Mouse (Mus musculus) layer of hippocampus, adult 2 months (tissue): ENCODE measurements around the gene Plekho2. TPM values are rescaled to one million over a fixed set of nuclear protein-coding genes. Genes with fewer than 3 reads are reported as not detected.

Source experiments
- DNase-seq, 2 experiments: peaks; one replicate each; pipeline ENCODE4 v3.0.0; 2022; ENCODE audit warnings: low spot score in 2 of 2
- H3K27ac ChIP-seq: fragments of 200-600 bp; 2 replicates; pipeline ENCODE4 v1.8.1; 2022
- H3K4me3 ChIP-seq: fragments of 200-600 bp; 2 replicates; pipeline ENCODE4 v1.8.1; 2022; ENCODE audit warnings: mild to moderate bottlenecking
- CTCF ChIP-seq: fragments of 200-600 bp; conservative IDR thresholded peaks from 2 replicates; pipeline ENCODE4 v1.8.1; 2022; ENCODE audit warnings: antibody characterized with exemption, mild to moderate bottlenecking, moderate library complexity
- total RNA-seq, 2 experiments: library from RNA; stranded (reverse); gene quantifications; 2 replicates each; pipeline ENCODE4 v1.2.3; 2021

Plekho2 gene
- total RNA-seq, 2 experiments from 2014 or later, result 12.0 to 14.5 TPM

- DNase-seq, result no peak
- Histone ChIP-seq H3K27ac (peak overlapping the region; percentile 89), H3K4me3 (peak overlapping the region; percentile 62)
- TF ChIP-seq CTCF, result peak; percentile 30
Measured at GRCm38 (mm10) chr9:65577511-65578196, 2.2 kb downstream of the Plekho2 start.

GRCm38 (mm10) chr9:65576861-65577510 lies 2.9 kb downstream of the Plekho2 start:
- Histone ChIP-seq H3K4me3 (peak overlapping the region; percentile 29; the same call in 1 of the 2 replicates), H3K27ac (peak overlapping the region; percentile 77)
- TF ChIP-seq CTCF, result no peak
- peak; percentile 41 to 63 for DNase-seq

GRCm38 (mm10) chr9:65575393-65576196 lies 4.2 kb downstream of the Plekho2 start:
- TF ChIP-seq CTCF, result no peak
- Histone ChIP-seq H3K27ac (peak overlapping the region; percentile 32; the same call in 1 of the 2 replicates), H3K4me3 (no peak overlapping the region)
- DNase-seq, result no peak

GRCm38 (mm10) chr9:65574513-65575392 lies 5.1 kb downstream of the Plekho2 start:
- Histone ChIP-seq H3K27ac (peak overlapping the region; percentile 32; the same call in 1 of the 2 replicates), H3K4me3 (no peak overlapping the region)
- no peak for TF ChIP-seq CTCF
- DNase-seq, result no peak

GRCm38 (mm10) chr9:65572837-65573236 lies 7.0 kb downstream of the Plekho2 start:
- no peak for TF ChIP-seq CTCF
- H3K4me3 ChIP-seq, result no peak overlapping the region

GRCm38 (mm10) chr9:65569491-65569971 lies 10.3 kb downstream of the Plekho2 start:
- no peak for TF ChIP-seq CTCF
- Histone ChIP-seq H3K4me3 (no peak overlapping the region), H3K27ac (0 out of 2 replicates have a peak overlapping the region, but pooled peaks have one; percentile 43)
- no peak for DNase-seq

More at GRCm38 (mm10) chr9:65572837-65573236, 7.0 kb downstream of the Plekho2 start:
- no peak for DNase-seq
- H3K27ac ChIP-seq, result no peak overlapping the region

- TF ChIP-seq CTCF, result no peak
- DNase-seq, result no peak
Measured at GRCm38 (mm10) chr9:65568787-65569186, 11.1 kb downstream of the Plekho2 start.

GRCm38 (mm10) chr9:65564698-65565097 lies 15.1 kb downstream of the Plekho2 start:
- H3K4me3 ChIP-seq, result no peak overlapping the region
- H3K27ac ChIP-seq, result no peak overlapping the region
- no peak for DNase-seq
- no peak for TF ChIP-seq CTCF

More at GRCm38 (mm10) chr9:65568787-65569186, 11.1 kb downstream of the Plekho2 start:
- H3K4me3 ChIP-seq, result no peak overlapping the region
- H3K27ac ChIP-seq, result no peak overlapping the region

- H3K27ac ChIP-seq, result peak overlapping the region; percentile 84
- no peak for DNase-seq
- TF ChIP-seq CTCF, result no peak
Measured at GRCm38 (mm10) chr9:65563073-65563472, 16.8 kb downstream of the Plekho2 start.

GRCm38 (mm10) chr9:65562081-65562506 lies 17.7 kb downstream of the Plekho2 start:
- no peak for TF ChIP-seq CTCF
- DNase-seq, result peak; percentile 61 to 85
- peak overlapping the region; percentile 84 for H3K27ac ChIP-seq
- no peak overlapping the region for H3K4me3 ChIP-seq

More at GRCm38 (mm10) chr9:65563073-65563472, 16.8 kb downstream of the Plekho2 start:
- H3K4me3 ChIP-seq, result no peak overlapping the region

- H3K4me3 ChIP-seq, result no peak overlapping the region
- peak overlapping the region; percentile 84 for H3K27ac ChIP-seq
- DNase-seq, result peak in 1 of 2 experiments; percentile 34
- no peak for TF ChIP-seq CTCF
Measured at GRCm38 (mm10) chr9:65561016-65561415, 18.8 kb downstream of the Plekho2 start.

- Histone ChIP-seq H3K4me3 (no peak overlapping the region), H3K27ac (no peak overlapping the region)
- no peak for DNase-seq
- TF ChIP-seq CTCF, result no peak
Measured at GRCm38 (mm10) chr9:65558806-65559205, 21.0 kb downstream of the Plekho2 start.
